Mouse (Mus musculus) layer of hippocampus, postnatal 10 days (tissue): Measurements from ENCODE around the gene Olfr27. TPM values are rescaled to one million over a fixed set of nuclear protein-coding genes. Genes with fewer than 3 reads are reported as not detected.

Source experiments
- DNase-seq, 2 experiments: peaks; one replicate each; pipeline ENCODE4 v3.0.0; 2021; ENCODE audit warnings: low spot score in 2 of 2
- long read RNA-seq: library from polyadenylated mRNA; stranded (forward); transcript quantifications from one replicate; pipeline ENCODE4 v2.0.0, GENCODE M21; 2023
- total RNA-seq, 2 experiments: library from RNA; stranded (reverse); gene quantifications; 2 replicates each; pipeline ENCODE4 v1.2.3; 2021

The Olfr27 gene
- not detected for total RNA-seq
- long read RNA-seq, result 0 reads

DNA sequence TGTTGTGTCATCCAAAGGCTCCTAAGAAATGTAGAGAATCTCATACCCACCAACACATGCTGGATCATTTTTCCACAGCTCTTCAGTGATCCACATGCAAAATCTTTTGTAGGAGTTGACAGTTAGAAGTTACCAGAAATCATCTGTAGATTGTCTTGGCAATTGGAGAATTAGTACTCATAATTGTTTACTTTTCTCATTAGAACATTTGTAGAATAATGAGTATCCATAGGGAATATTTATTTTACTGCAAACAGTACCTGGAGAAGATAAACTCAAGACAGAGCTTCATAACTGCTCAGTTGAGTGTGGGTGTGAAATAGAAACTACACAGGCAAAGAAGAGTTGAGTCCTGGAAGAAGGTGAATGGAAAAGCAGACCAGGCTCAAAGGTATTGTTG lies at the start of gene Olfr27:
Gene Olfr27 (plus strand): TSS at position 301 of the 400 bp plus-strand sequence.
- no peak for DNase-seq

DNA sequence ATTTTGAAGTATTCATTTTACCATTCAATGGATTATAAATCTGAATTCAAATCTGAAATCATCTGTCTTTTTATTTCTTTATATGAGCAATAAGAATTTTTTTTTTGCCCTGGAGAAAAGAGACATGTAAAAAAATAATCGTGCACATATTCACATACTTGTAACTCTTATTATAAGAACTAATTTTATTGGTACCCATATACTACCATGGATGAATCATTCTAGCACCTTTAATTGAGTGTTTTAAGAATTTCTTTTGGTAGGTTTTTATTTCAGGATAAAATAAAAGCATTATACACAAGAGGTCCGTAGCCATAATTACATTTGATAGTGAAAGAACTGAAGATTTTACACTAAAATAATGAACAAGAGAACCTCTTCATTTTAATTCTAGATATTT lies 49.1 kb upstream of the Olfr27 start, which contains the start of gene Olfr938:
Gene Olfr938 (minus strand): TSS at position 101 of the 400 bp plus-strand sequence.
- DNase-seq, result no peak

DNA sequence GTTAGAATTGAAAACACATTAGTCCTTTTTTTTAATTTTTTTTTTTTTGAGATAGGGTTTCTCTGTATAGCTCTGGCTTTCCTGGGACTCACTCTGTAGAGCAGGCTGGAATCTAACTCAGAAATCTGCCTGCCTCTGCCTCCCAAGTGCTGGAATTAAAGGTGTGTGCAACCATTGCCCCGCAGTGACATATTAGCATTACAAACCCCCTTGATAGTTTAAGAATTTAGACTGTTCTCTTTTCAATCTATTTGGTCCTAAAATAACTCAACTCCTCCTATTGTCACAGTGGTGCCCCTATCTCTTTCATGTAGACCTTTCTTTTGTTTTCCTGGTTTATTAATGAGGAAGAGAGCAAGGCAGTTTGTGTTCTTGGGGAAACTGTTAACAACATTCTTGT lies 605 bp upstream of the Olfr27 start:
- no peak for DNase-seq

DNA sequence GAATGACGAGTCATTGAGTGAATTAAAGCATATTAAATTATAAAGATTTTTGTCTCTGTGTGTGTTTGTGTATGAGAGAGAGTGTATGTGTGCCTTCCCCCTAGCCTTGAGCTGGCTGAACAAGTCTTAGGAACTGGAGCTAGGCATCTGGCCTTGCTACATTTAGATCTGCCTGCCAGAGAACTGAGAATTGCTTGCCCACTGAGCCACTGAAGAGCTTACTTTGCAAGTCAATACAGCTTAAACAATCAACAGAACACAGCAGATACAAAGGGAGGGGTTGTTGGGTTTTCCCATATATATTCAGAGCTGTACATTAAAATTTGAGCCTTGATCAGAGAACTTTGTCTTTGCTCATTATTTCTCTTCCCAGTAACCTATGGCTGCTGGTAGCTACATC lies 24.5 kb downstream of the Olfr27 start:
- no peak for DNase-seq

DNA sequence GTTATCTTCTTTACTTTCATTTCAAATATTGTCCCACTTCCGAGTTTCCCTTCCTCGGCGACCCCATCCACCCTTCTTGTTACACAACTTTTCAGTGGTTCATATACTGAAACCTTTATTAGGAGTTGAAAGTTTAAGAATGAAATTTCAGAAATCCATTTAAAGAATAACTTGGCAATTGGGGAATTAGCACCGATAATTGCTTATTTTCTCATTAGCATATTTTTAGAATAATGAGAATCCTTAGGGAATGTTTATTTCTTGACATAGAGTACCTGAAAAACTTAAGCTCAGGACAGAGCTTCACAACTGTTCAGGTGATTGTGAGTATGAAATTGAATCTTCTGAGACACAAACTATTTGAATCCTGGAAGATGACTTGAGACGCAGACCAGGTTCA lies 38.1 kb downstream of the Olfr27 start, which contains the start of gene Olfr943:
Gene Olfr943 (plus strand): TSS at position 301 of the 400 bp plus-strand sequence.
- no peak for DNase-seq

Other genes starting within 250 kb of the Olfr27 start
- not detected for gene Olfr930, start 198.3 kb upstream of the Olfr27 start, total RNA-seq
- not detected for gene Olfr933, start 155.8 kb upstream of the Olfr27 start, total RNA-seq
- gene Olfr934, start 139.8 kb upstream of the Olfr27 start, total RNA-seq, result not detected
- gene Olfr935, start 128.4 kb upstream of the Olfr27 start, total RNA-seq, result not detected
- gene Olfr146, start 104.8 kb upstream of the Olfr27 start, total RNA-seq, result not detected
- gene Olfr937, start 63.2 kb upstream of the Olfr27 start, total RNA-seq, result not detected
- gene Olfr938, start 49.2 kb upstream of the Olfr27 start, total RNA-seq, result not detected
- not detected for gene Olfr943, start 38.2 kb downstream of the Olfr27 start, total RNA-seq
- gene Olfr944, start 73.8 kb downstream of the Olfr27 start, total RNA-seq, result not detected
- gene Olfr1537, start 121.9 kb downstream of the Olfr27 start, total RNA-seq, result not detected
- not detected for gene Olfr945, start 148.7 kb downstream of the Olfr27 start, total RNA-seq
- gene Olfr948, start 197.9 kb downstream of the Olfr27 start, total RNA-seq, result not detected